Comparison of ENCODE assay signal across 8 mouse cellular contexts in genomic region chr5:114371331-114371730, GRCm38 (mm10). TPM values are rescaled to one million over a fixed set of nuclear protein-coding genes. Genes with fewer than 3 reads are reported as not detected.
A peak's percentile ranks its signal among the peaks of the same experiment; 100 is the strongest.
DNase-seq lines count a peak whose midpoint lies in the region; ATAC-seq lines count a peak whose summit lies in the region.

No protein-coding gene starts in this region.

- no peaks in the 10 kb centered on the region for H3K9me3 ChIP-seq in liver, embryonic 13.5 days (replicated peaks)

- no peaks in the 10 kb centered on the region for H3K27me3 ChIP-seq in liver, embryonic 13.5 days

- peaks cover 66% of the 10 kb centered on the region for H3K36me3 ChIP-seq in liver, embryonic 13.5 days

- intact Hi-C loops in heart, postnatal 36 days (cut with DNase I), result loop anchor here (5.0 to 10.0 kb wide), 2 partner anchors 194 to 397 kb away; no protein-coding TSS in a partner anchor

- H3K27ac ChIP-seq in liver, embryonic 13.5 days, result peak overlapping the region; percentile 80

- ATAC-seq in erythroid progenitor cell, adult 5-6 weeks (replicated peaks; ENCODE audit: low FRiP score, poor library complexity, severe bottlenecking), result 0 out of 2 replicates have a peak, but pooled peaks have one; percentile 47
- ATAC-seq in liver, embryonic 13.5 days (ENCODE audit: low read depth), result peak; percentile 73

- DNase-seq in heart, adult 11 months, result peak; percentile 82
- no peak for DNase-seq in heart, postnatal 36 days
- DNase-seq in 3T3-L1 (ENCODE audit: low read depth, low spot score), result peak; percentile 67
- peak; percentile 45 for DNase-seq in liver, embryonic 13.5 days
- no peak for DNase-seq in urinary bladder, postnatal 36 days (ENCODE audit: low spot score in 2 of 2)
- no peak for DNase-seq in cerebellum, adult 9-11 months
- DNase-seq in natural killer cell, adult 2 months (ENCODE audit: low spot score in 2 of 2), result no peak

- H3K4me2 ChIP-seq in liver, embryonic 13.5 days, result peak overlapping the region; percentile 49

- peak overlapping the region; percentile 53 for H3K9ac ChIP-seq in liver, embryonic 13.5 days

- H3K4me3 ChIP-seq in liver, embryonic 13.5 days (replicated peaks), result peak overlapping the region; percentile 4; the same call in 1 of the 2 replicates

- WGBS in liver, embryonic 13.5 days (ENCODE audit: insufficient replicate concordance), result 9% methylated on average over 3 of the region's 3 CpGs

- H3K4me1 ChIP-seq in liver, embryonic 13.5 days (replicated peaks), result peaks cover 70% of the 10 kb centered on the region

RNA-seq across cellular contexts. Expression of gene Kctd10, which starts 9.0 kb away (rescaled TPM):
- total RNA-seq in heart, postnatal 36 days (2021), result 10 to 100 TPM; 49.4 to 51.4 TPM
- 5.0 and 10.5 TPM in 2 replicates for total RNA-seq in erythroid progenitor cell, adult 5-6 weeks (2015; ENCODE audit: low replicate concordance)
- total RNA-seq in erythroid progenitor cell, adult 5-6 weeks (2017; ENCODE audit: low replicate concordance), result 11.4 and 12.7 TPM in 2 replicates
- polyA plus RNA-seq in liver, embryonic 13.5 days (2015; fragmentation: Nextera tagmentation; extraction: Ambion mirVana), result 23.3 and 26.1 TPM in 2 replicates

RNA-seq across cellular contexts. Expression of gene Ube3b, which starts 9.1 kb away (rescaled TPM):
- total RNA-seq in heart, postnatal 36 days (2021), result 10 to 100 TPM; 82.8 to 96.4 TPM
- total RNA-seq in erythroid progenitor cell, adult 5-6 weeks (2015; ENCODE audit: low replicate concordance), result 19.3 and 27.0 TPM in 2 replicates
- 12.9 and 21.7 TPM in 2 replicates for total RNA-seq in erythroid progenitor cell, adult 5-6 weeks (2017; ENCODE audit: low replicate concordance)
- polyA plus RNA-seq in liver, embryonic 13.5 days (2015; fragmentation: Nextera tagmentation; extraction: Ambion mirVana), result 14.5 and 16.2 TPM in 2 replicates

Comparison
In these comparisons a context has a peak if more than half of its experiments do, and no peak if none do; other contexts are left out.
1. DNase-seq: peak in heart, adult 11 months (single experiment), 3T3-L1 (single experiment) and liver, embryonic 13.5 days (single experiment); none in heart, postnatal 36 days (0 of 2), urinary bladder, postnatal 36 days (0 of 2), cerebellum, adult 9-11 months (single experiment) and natural killer cell, adult 2 months (0 of 2).